Mouse (Mus musculus) kidney, adult 2 months (tissue): Measurements from ENCODE around the gene Aifm1. TPM values are rescaled to one million over a fixed set of nuclear protein-coding genes. Genes with fewer than 3 reads are reported as not detected.
"Not testable (repeated sequence)": the region's sequence is repeated elsewhere in the genome, so short reads cannot be mapped to it uniquely, and the experiment has no call there.

Experiments used
- DNase-seq: peaks from one replicate; pipeline ENCODE4 v3.0.0; 2021
- H3K27ac ChIP-seq: fragments of 200-500 bp; 2 replicates; pipeline ENCODE4 v1.5.1; 2012; ENCODE audit warnings: low read depth, low read length, control low read depth, inconsistent platforms; ENCODE audit not compliant: insufficient read depth
- H3K27me3 ChIP-seq: fragments of 200-500 bp; replicated peaks from 2 replicates; pipeline ENCODE4 v1.6.1; 2012; ENCODE audit warnings: mild to moderate bottlenecking, moderate library complexity, low read length, inconsistent platforms; ENCODE audit not compliant: control insufficient read depth, insufficient read depth
- H3K36me3 ChIP-seq: fragments of 200-500 bp; 2 replicates; pipeline ENCODE4 v1.6.1; 2012; ENCODE audit warnings: mild to moderate bottlenecking, moderate library complexity, low read length, inconsistent platforms; ENCODE audit not compliant: control insufficient read depth, insufficient read depth
- H3K4me1 ChIP-seq: fragments of 200-500 bp; 2 replicates; pipeline ENCODE4 v1.6.1; 2011; ENCODE audit warnings: low read length; ENCODE audit not compliant: control insufficient read depth, insufficient read depth
- H3K4me3 ChIP-seq: fragments of 200-500 bp; 2 replicates; pipeline ENCODE4 v1.5.1; 2011; ENCODE audit warnings: mild to moderate bottlenecking, low read depth, low read length, control low read depth; ENCODE audit not compliant: insufficient read depth
- CTCF ChIP-seq: fragments of 200-500 bp; conservative IDR thresholded peaks from 2 replicates; pipeline ENCODE4 v1.5.1; 2011; ENCODE audit warnings: low read depth, mild to moderate bottlenecking, control low read depth, low read length, moderate library complexity, mixed read lengths; ENCODE audit not compliant: insufficient read depth, insufficient read length
- POLR2A ChIP-seq: fragments of 200-500 bp; IDR thresholded peaks from one replicate; pipeline ENCODE4 v1.6.1; 2011; ENCODE audit warnings: low read depth, low read length, control low read depth
- WGBS: fragments of 180-500 bp; shearing (Covaris S2); methylation state at CpG from one replicate; pipeline ENCODE4 v1.1.7; 2018; 5-methylcytosine and 5-hydroxymethylcytosine counted together
- polyA plus RNA-seq: library from polyadenylated mRNA; depleted of rRNA; stranded (reverse); fragments of >200 nt; gene quantifications from 2 replicates; pipeline ENCODE4 v1.2.3, GENCODE M21; 2012

The Aifm1 gene
- polyA plus RNA-seq, 1 experiment, result 69.9 TPM

DNA sequence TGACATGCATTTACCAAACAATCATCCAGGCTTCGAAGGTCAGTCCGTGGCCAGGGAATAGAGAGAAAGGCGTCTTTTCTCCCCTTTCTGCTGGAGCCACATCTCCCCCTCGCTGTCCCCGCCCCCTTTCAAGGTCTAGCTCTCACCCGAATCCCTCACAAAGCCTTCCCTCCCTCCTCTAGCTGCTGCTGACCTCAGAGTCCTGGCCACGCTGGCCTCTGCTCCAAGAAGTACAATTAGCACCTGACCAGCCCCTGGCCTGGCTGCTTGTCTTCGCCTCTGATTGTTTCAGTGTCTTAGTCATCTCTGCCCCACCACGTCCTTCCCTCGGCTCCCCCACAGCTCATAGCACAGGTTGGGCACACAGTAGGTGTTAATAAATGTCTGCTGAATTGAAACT lies 63.7 kb downstream of the Aifm1 start:
- Histone ChIP-seq H3K27me3 (no peaks in the 10 kb centered on the region), H3K4me3 (no peak overlapping the region), H3K36me3 (no peaks in the 10 kb centered on the region), H3K27ac (no peak overlapping the region), H3K4me1 (no peaks in the 10 kb centered on the region)
- no peak for DNase-seq
- 49% methylated on average over 10 of the region's 10 CpGs for WGBS
- TF ChIP-seq CTCF (no peak), POLR2A (no peak)

DNA sequence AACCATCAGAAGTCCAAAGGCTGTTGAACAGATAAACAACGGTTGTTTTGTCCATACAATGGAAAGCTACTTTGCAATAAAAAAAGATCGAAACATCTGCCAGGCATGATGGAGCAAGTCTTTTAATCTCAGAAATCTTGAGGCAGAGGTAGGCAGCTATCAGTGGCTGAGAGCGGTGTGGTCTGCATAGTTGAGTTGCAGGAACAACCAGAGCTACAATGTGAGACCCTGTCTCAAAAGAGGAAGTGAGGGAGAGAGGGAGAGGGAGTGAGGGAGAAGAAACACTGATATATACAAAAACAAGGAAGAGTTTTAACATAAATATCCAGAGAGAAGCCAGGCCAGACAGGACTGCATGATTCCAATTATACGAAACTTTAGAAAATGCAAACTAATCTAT lies 68.7 kb downstream of the Aifm1 start:
- H3K27ac ChIP-seq, result no peak overlapping the region
- 88% methylated on average over 4 of the region's 4 CpGs for WGBS
- no peak for TF ChIP-seq POLR2A
- TF ChIP-seq CTCF, result no peak

DNA sequence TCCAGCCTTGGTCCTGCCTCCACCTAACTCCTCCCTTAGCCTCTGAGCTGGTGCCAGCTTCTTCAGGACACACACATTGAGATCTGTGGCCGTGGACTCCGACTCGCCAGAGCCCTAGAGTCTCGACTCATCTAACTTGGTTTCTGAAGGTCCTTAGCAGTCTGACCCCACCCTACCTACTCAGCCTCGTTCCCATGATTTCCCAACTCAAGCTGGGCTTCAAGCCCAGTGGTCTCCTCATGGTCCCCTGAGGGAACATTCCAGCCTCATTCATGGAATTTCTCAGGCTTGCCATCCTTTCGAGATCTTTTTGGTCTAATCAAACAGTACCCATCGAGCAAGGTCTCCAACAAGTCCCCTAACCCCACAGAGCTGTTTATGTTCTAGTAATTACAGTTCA lies 71.4 kb downstream of the Aifm1 start:
- Histone ChIP-seq H3K4me3 (no peak overlapping the region), H3K27me3 (no peaks in the 10 kb centered on the region), H3K4me1 (no peaks in the 10 kb centered on the region), H3K27ac (no peak overlapping the region), H3K36me3 (no peaks in the 10 kb centered on the region)
- no peak for DNase-seq
- TF ChIP-seq CTCF (no peak), POLR2A (no peak)
- WGBS, result 55% methylated on average over 7 of the region's 7 CpGs

More for the DNA sequence above, 68.7 kb downstream of the Aifm1 start:
- Histone ChIP-seq H3K36me3 (no peaks in the 10 kb centered on the region), H3K4me3 (no peak overlapping the region), H3K4me1 (no peaks in the 10 kb centered on the region), H3K27me3 (no peaks in the 10 kb centered on the region)
- DNase-seq, result no peak

- TF ChIP-seq POLR2A (no peak), CTCF (no peak)
- no peak for DNase-seq
These were observed 71.8 kb downstream of the Aifm1 start for GRCm38 (mm10) chrX:48441548-48441947.

DNA sequence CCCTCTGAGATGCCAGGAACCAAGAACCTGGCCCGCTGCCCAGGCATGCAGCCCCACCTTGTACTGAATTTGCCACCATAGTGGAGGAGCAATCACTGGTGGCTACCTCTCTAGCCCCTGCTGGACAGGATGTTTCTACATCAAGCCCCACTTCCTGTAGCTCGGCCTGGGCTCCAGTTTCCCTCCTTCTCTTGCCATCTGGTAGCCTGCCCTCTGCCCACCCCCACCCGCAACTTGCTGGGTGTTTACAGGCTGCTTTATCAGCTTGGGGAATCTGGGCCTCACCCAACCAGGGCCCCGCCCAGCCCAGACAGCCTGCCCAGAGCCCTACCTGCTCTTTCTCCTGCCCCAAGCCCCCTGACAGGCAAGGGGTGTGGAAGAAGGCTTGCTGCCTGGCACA lies 74.3 kb downstream of the Aifm1 start:
- H3K27ac ChIP-seq, result no peak overlapping the region
- TF ChIP-seq POLR2A, result no peak
- no peak for TF ChIP-seq CTCF
- DNase-seq, result no peak
- H3K4me1 ChIP-seq, result no peaks in the 10 kb centered on the region
- no peaks in the 10 kb centered on the region for H3K36me3 ChIP-seq
- H3K27me3 ChIP-seq, result no peaks in the 10 kb centered on the region
- no peak overlapping the region for H3K4me3 ChIP-seq
- WGBS, result 67% methylated on average over 4 of the region's 4 CpGs

More at GRCm38 (mm10) chrX:48441548-48441947, 71.8 kb downstream of the Aifm1 start:
- Histone ChIP-seq H3K27me3 (no peaks in the 10 kb centered on the region), H3K4me3 (no peak overlapping the region), H3K4me1 (no peaks in the 10 kb centered on the region), H3K36me3 (no peaks in the 10 kb centered on the region), H3K27ac (no peak overlapping the region)
- 79% methylated on average over 6 of the region's 6 CpGs for WGBS

GRCm38 (mm10) chrX:48436082-48436481 lies 77.3 kb downstream of the Aifm1 start:
- not testable (repeated sequence) for H3K36me3 ChIP-seq, DNase-seq, H3K4me1 ChIP-seq, H3K27ac ChIP-seq, H3K4me3 ChIP-seq, H3K27me3 ChIP-seq
- 84% methylated on average over 2 of the region's 7 CpGs for WGBS

DNA sequence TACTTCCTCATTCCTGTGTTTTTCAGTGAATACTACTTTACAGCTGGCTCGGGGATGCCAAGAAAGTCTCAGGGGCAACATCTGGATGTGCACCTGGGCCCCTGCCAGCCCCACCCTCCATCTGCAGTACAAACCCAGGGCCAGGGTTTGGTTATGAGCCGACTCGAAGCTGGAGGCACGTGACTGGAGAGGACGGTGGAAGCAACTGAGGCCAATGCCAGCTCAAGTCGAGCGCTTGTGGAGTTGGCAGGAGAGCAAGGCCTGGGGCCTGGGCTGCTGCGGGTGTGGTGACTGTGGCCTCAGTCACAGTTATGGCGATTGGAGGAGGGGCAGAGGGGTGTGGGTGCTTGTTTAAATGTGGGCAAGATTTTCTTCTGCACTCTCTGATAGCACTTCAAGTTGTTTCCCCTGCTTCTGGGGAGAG lies 77.9 kb downstream of the Aifm1 start:
- Histone ChIP-seq H3K27ac (no peak overlapping the region), H3K4me1 (no peaks in the 10 kb centered on the region), H3K4me3 (no peak overlapping the region), H3K36me3 (no peaks in the 10 kb centered on the region), H3K27me3 (no peaks in the 10 kb centered on the region)
- TF ChIP-seq POLR2A, result no peak
- TF ChIP-seq CTCF, result no peak
- DNase-seq, result no peak
- WGBS, result 49% methylated on average over 9 of the region's 9 CpGs

- 93% methylated on average over 1 of the region's 1 CpGs for WGBS
- Histone ChIP-seq H3K27me3 (no peaks in the 10 kb centered on the region), H3K4me3 (no peak overlapping the region), H3K27ac (no peak overlapping the region), H3K4me1 (no peaks in the 10 kb centered on the region), H3K36me3 (no peaks in the 10 kb centered on the region)
- DNase-seq, result no peak
- no peak for TF ChIP-seq CTCF
- no peak for TF ChIP-seq POLR2A
These were observed 79.1 kb downstream of the Aifm1 start for GRCm38 (mm10) chrX:48434251-48434650.
